Mouse (Mus musculus): ENCODE measurements around the gene Ctnnal1. TPM values are rescaled to one million over a fixed set of nuclear protein-coding genes. Genes with fewer than 3 reads are reported as not detected.

Ctnnal1 gene
- polyA plus RNA-seq, 1 experiment = 98.7 TPM

GRCm38 (mm10) chr4:56856371-56856949 lies 8.5 kb downstream of the Ctnnal1 start:
- H3K27ac ChIP-seq (ENCODE audit: insufficient read depth, low read length) = peak overlapping the region; percentile 85
- TF ChIP-seq EP300 (IDR thresholded peaks at IDR 0.05; ENCODE audit: insufficient read depth, low read depth, low read length) (peak; percentile 94), CTCF (IDR thresholded peaks at IDR 0.05; ENCODE audit: low read depth, low read length) (no peak), POLR2A (IDR thresholded peaks at IDR 0.05; ENCODE audit: insufficient read depth, low read length) (no peak)

GRCm38 (mm10) chr4:56855935-56856334 lies 9.1 kb downstream of the Ctnnal1 start:
- H3K4me3 ChIP-seq (ENCODE audit: low read depth, low read length) = peak overlapping the region; percentile 5
- H3K4me1 ChIP-seq (ENCODE audit: control insufficient read depth, insufficient read depth, low read length) = peaks cover 1% of the 10 kb centered on the region
- no peaks in the 10 kb centered on the region for H3K36me3 ChIP-seq (ENCODE audit: control insufficient read depth, insufficient read depth, low read length, poor library complexity, severe bottlenecking)
- H3K9me3 ChIP-seq (replicated peaks; ENCODE audit: control insufficient read depth, insufficient read depth, low read length, poor library complexity, severe bottlenecking) = no peaks in the 10 kb centered on the region
- H3K27me3 ChIP-seq (ENCODE audit: control insufficient read depth, insufficient read depth, low read length, poor library complexity, severe bottlenecking) = no peaks in the 10 kb centered on the region
- peak overlapping the region; percentile 74 for H3K27ac ChIP-seq (ENCODE audit: insufficient read depth, low read length)
- TF ChIP-seq POLR2A (IDR thresholded peaks at IDR 0.05; ENCODE audit: insufficient read depth, low read length) (no peak), EP300 (IDR thresholded peaks at IDR 0.05; ENCODE audit: insufficient read depth, low read depth, low read length) (no peak), CTCF (IDR thresholded peaks at IDR 0.05; ENCODE audit: low read depth, low read length) (no peak)
- peak overlapping the region; percentile 6 for H3K9ac ChIP-seq (ENCODE audit: low read depth, poor library complexity, severe bottlenecking)

More at GRCm38 (mm10) chr4:56856371-56856949, 8.5 kb downstream of the Ctnnal1 start:
- no peak overlapping the region for H3K4me3 ChIP-seq (ENCODE audit: low read depth, low read length)
- H3K9ac ChIP-seq (ENCODE audit: low read depth, poor library complexity, severe bottlenecking) = no peak overlapping the region
- H3K4me1 ChIP-seq (ENCODE audit: control insufficient read depth, insufficient read depth, low read length) = peaks cover 1% of the 10 kb centered on the region
- no peaks in the 10 kb centered on the region for H3K27me3 ChIP-seq (ENCODE audit: control insufficient read depth, insufficient read depth, low read length, poor library complexity, severe bottlenecking)
- no peaks in the 10 kb centered on the region for H3K36me3 ChIP-seq (ENCODE audit: control insufficient read depth, insufficient read depth, low read length, poor library complexity, severe bottlenecking)
- H3K9me3 ChIP-seq (replicated peaks; ENCODE audit: control insufficient read depth, insufficient read depth, low read length, poor library complexity, severe bottlenecking) = no peaks in the 10 kb centered on the region

- Histone ChIP-seq H3K27me3 (ENCODE audit: control insufficient read depth, insufficient read depth, low read length, poor library complexity, severe bottlenecking) (no peaks in the 10 kb centered on the region), H3K27ac (ENCODE audit: insufficient read depth, low read length) (no peak overlapping the region), H3K9me3 (replicated peaks; ENCODE audit: control insufficient read depth, insufficient read depth, low read length, poor library complexity, severe bottlenecking) (no peaks in the 10 kb centered on the region), H3K4me3 (ENCODE audit: low read depth, low read length) (no peak overlapping the region), H3K36me3 (ENCODE audit: control insufficient read depth, insufficient read depth, low read length, poor library complexity, severe bottlenecking) (no peaks in the 10 kb centered on the region), H3K4me1 (ENCODE audit: control insufficient read depth, insufficient read depth, low read length) (no peaks in the 10 kb centered on the region), H3K9ac (ENCODE audit: low read depth, poor library complexity, severe bottlenecking) (no peak overlapping the region)
- TF ChIP-seq EP300 (IDR thresholded peaks at IDR 0.05; ENCODE audit: insufficient read depth, low read depth, low read length) (0 out of 2 replicates have a peak, but pooled peaks have one; percentile 46), POLR2A (IDR thresholded peaks at IDR 0.05; ENCODE audit: insufficient read depth, low read length) (no peak), CTCF (IDR thresholded peaks at IDR 0.05; ENCODE audit: low read depth, low read length) (no peak)
Measured at GRCm38 (mm10) chr4:56850724-56851123, 14.3 kb downstream of the Ctnnal1 start.

GRCm38 (mm10) chr4:56848044-56848443 lies 16.9 kb downstream of the Ctnnal1 start:
- TF ChIP-seq CTCF (IDR thresholded peaks at IDR 0.05; ENCODE audit: low read depth, low read length) (no peak), POLR2A (IDR thresholded peaks at IDR 0.05; ENCODE audit: insufficient read depth, low read length) (no peak), EP300 (IDR thresholded peaks at IDR 0.05; ENCODE audit: insufficient read depth, low read depth, low read length) (no peak)

GRCm38 (mm10) chr4:56847400-56847799 lies 17.6 kb downstream of the Ctnnal1 start:
- Histone ChIP-seq H3K9ac (ENCODE audit: low read depth, poor library complexity, severe bottlenecking) (no peak overlapping the region), H3K27ac (ENCODE audit: insufficient read depth, low read length) (peak overlapping the region; percentile 80), H3K4me1 (ENCODE audit: control insufficient read depth, insufficient read depth, low read length) (no peaks in the 10 kb centered on the region), H3K27me3 (ENCODE audit: control insufficient read depth, insufficient read depth, low read length, poor library complexity, severe bottlenecking) (no peaks in the 10 kb centered on the region), H3K36me3 (ENCODE audit: control insufficient read depth, insufficient read depth, low read length, poor library complexity, severe bottlenecking) (peaks cover 14% of the 10 kb centered on the region), H3K9me3 (replicated peaks; ENCODE audit: control insufficient read depth, insufficient read depth, low read length, poor library complexity, severe bottlenecking) (peaks cover 12% of the 10 kb centered on the region), H3K4me3 (ENCODE audit: low read depth, low read length) (no peak overlapping the region)
- TF ChIP-seq EP300 (IDR thresholded peaks at IDR 0.05; ENCODE audit: insufficient read depth, low read depth, low read length) (peak; percentile 81), POLR2A (IDR thresholded peaks at IDR 0.05; ENCODE audit: insufficient read depth, low read length) (no peak), CTCF (IDR thresholded peaks at IDR 0.05; ENCODE audit: low read depth, low read length) (no peak)

More at GRCm38 (mm10) chr4:56848044-56848443, 16.9 kb downstream of the Ctnnal1 start:
- H3K4me1 ChIP-seq (ENCODE audit: control insufficient read depth, insufficient read depth, low read length) = no peaks in the 10 kb centered on the region
- H3K36me3 ChIP-seq (ENCODE audit: control insufficient read depth, insufficient read depth, low read length, poor library complexity, severe bottlenecking) = peaks cover 14% of the 10 kb centered on the region
- no peaks in the 10 kb centered on the region for H3K27me3 ChIP-seq (ENCODE audit: control insufficient read depth, insufficient read depth, low read length, poor library complexity, severe bottlenecking)
- H3K27ac ChIP-seq (ENCODE audit: insufficient read depth, low read length) = peak overlapping the region; percentile 24
- H3K9me3 ChIP-seq (replicated peaks; ENCODE audit: control insufficient read depth, insufficient read depth, low read length, poor library complexity, severe bottlenecking) = peaks cover 12% of the 10 kb centered on the region
- no peak overlapping the region for H3K9ac ChIP-seq (ENCODE audit: low read depth, poor library complexity, severe bottlenecking)
- no peak overlapping the region for H3K4me3 ChIP-seq (ENCODE audit: low read depth, low read length)

GRCm38 (mm10) chr4:56845896-56846533 lies 19.0 kb downstream of the Ctnnal1 start:
- Histone ChIP-seq H3K4me3 (ENCODE audit: low read depth, low read length) (peak overlapping the region; percentile 71), H3K4me1 (ENCODE audit: control insufficient read depth, insufficient read depth, low read length) (no peaks in the 10 kb centered on the region), H3K27me3 (ENCODE audit: control insufficient read depth, insufficient read depth, low read length, poor library complexity, severe bottlenecking) (no peaks in the 10 kb centered on the region), H3K36me3 (ENCODE audit: control insufficient read depth, insufficient read depth, low read length, poor library complexity, severe bottlenecking) (peaks cover 25% of the 10 kb centered on the region), H3K9ac (ENCODE audit: low read depth, poor library complexity, severe bottlenecking) (no peak overlapping the region; the same call in 1 of the 2 replicates), H3K9me3 (replicated peaks; ENCODE audit: control insufficient read depth, insufficient read depth, low read length, poor library complexity, severe bottlenecking) (peaks cover 12% of the 10 kb centered on the region), H3K27ac (ENCODE audit: insufficient read depth, low read length) (peak overlapping the region; percentile 64)
- TF ChIP-seq POLR2A (IDR thresholded peaks at IDR 0.05; ENCODE audit: insufficient read depth, low read length) (no peak), CTCF (IDR thresholded peaks at IDR 0.05; ENCODE audit: low read depth, low read length) (no peak), EP300 (IDR thresholded peaks at IDR 0.05; ENCODE audit: insufficient read depth, low read depth, low read length) (peak; percentile 68)

Measured in ES-Bruce4 (cell line).